Mouse (Mus musculus) adrenal gland, postnatal 14 days (tissue): ENCODE measurements around the gene Atn1. TPM values are rescaled to one million over a fixed set of nuclear protein-coding genes. Genes with fewer than 3 reads are reported as not detected.

Source experiments
- DNase-seq: peaks from one replicate; pipeline ENCODE4 v3.0.0; 2021; ENCODE audit warnings: mixed read lengths
- total RNA-seq: library from RNA; stranded (reverse); gene quantifications from 2 replicates; pipeline ENCODE4 v1.2.3, GENCODE M21; 2021

The Atn1 gene
- total RNA-seq, 1 experiment from 2014 or later, result 70.3 TPM

- no peak for DNase-seq
Measured at GRCm38 (mm10) chr6:124767920-124768703, 11.8 kb upstream of the Atn1 start.

GRCm38 (mm10) chr6:124767536-124767919 lies 11.2 kb upstream of the Atn1 start:
- DNase-seq, result no peak

GRCm38 (mm10) chr6:124765951-124766350 lies 9.6 kb upstream of the Atn1 start:
- DNase-seq, result no peak

- DNase-seq, result peak; percentile 93
Measured at GRCm38 (mm10) chr6:124759259-124759658, 2.9 kb upstream of the Atn1 start.

GRCm38 (mm10) chr6:124758849-124759232 lies 2.5 kb upstream of the Atn1 start:
- DNase-seq, result no peak

GRCm38 (mm10) chr6:124757909-124758848 lies 1.9 kb upstream of the Atn1 start:
- DNase-seq, result peak; percentile 73

GRCm38 (mm10) chr6:124757351-124757880 lies 1.1 kb upstream of the Atn1 start:
- DNase-seq, result no peak

GRCm38 (mm10) chr6:124756652-124757350 lies 477 bp upstream of the Atn1 start:
- DNase-seq, result peak; percentile 93

- DNase-seq, result no peak
Measured at GRCm38 (mm10) chr6:124755306-124755705, 1.0 kb downstream of the Atn1 start.

GRCm38 (mm10) chr6:124753861-124754260 lies 2.5 kb downstream of the Atn1 start:
- no peak for DNase-seq

- DNase-seq, result no peak
Measured at GRCm38 (mm10) chr6:124750405-124750804, 5.9 kb downstream of the Atn1 start.

GRCm38 (mm10) chr6:124746654-124747632 lies 9.4 kb downstream of the Atn1 start:
- DNase-seq, result no peak

- no peak for DNase-seq
Measured at GRCm38 (mm10) chr6:124746296-124746605, 10.1 kb downstream of the Atn1 start.

- DNase-seq, result peak; percentile 97
Measured at GRCm38 (mm10) chr6:124745490-124746295, 10.6 kb downstream of the Atn1 start.

GRCm38 (mm10) chr6:124744755-124745321 lies 11.5 kb downstream of the Atn1 start:
- no peak for DNase-seq

GRCm38 (mm10) chr6:124743647-124744046 lies 12.7 kb downstream of the Atn1 start:
- no peak for DNase-seq

GRCm38 (mm10) chr6:124742839-124743514 lies 13.3 kb downstream of the Atn1 start:
- no peak for DNase-seq

- no peak for DNase-seq
Measured at GRCm38 (mm10) chr6:124741842-124742241, 14.5 kb downstream of the Atn1 start.
